Mouse (Mus musculus): Measurements from ENCODE around the gene Nrxn1. TPM values are rescaled to one million over a fixed set of nuclear protein-coding genes. Genes with fewer than 3 reads are reported as not detected.
A peak's percentile ranks its signal among the peaks of the same experiment; 100 is the strongest.
"Not testable (repeated sequence)": the region's sequence is repeated elsewhere in the genome, so short reads cannot be mapped to it uniquely, and the experiment has no call there.

The Nrxn1 gene
- total RNA-seq, 4 experiments from 2014 or later = 452 to 476 (median 472) TPM

- DNase-seq (ENCODE audit: low spot score in 2 of 2) = no peak
Observed at GRCm38 (mm10) chr17:90272225-90272624, 820.6 kb downstream of the Nrxn1 start.

GRCm38 (mm10) chr17:90271165-90271564 is 821.7 kb downstream of the Nrxn1 start:
- DNase-seq (ENCODE audit: low spot score in 2 of 2) = no peak

DNA sequence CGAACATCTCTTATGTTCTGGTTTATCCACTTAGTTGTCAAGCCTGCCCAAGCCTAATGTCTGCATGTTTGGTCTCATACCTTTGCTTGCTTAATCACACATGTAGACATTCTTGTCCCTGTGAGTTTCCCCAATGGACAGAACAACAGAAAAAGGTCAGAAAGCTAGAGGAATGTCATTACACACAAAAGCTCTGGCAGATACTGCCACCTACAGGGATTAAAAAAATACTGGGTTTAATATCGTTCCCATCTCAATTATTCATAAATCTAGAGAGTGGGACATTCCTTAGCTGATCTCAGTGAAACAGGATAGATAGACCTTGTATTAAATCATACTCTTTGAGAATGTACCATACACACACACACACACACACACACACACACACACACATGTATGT is 823.7 kb downstream of the Nrxn1 start:
- DNase-seq (ENCODE audit: low spot score in 2 of 2) = no peak

DNA sequence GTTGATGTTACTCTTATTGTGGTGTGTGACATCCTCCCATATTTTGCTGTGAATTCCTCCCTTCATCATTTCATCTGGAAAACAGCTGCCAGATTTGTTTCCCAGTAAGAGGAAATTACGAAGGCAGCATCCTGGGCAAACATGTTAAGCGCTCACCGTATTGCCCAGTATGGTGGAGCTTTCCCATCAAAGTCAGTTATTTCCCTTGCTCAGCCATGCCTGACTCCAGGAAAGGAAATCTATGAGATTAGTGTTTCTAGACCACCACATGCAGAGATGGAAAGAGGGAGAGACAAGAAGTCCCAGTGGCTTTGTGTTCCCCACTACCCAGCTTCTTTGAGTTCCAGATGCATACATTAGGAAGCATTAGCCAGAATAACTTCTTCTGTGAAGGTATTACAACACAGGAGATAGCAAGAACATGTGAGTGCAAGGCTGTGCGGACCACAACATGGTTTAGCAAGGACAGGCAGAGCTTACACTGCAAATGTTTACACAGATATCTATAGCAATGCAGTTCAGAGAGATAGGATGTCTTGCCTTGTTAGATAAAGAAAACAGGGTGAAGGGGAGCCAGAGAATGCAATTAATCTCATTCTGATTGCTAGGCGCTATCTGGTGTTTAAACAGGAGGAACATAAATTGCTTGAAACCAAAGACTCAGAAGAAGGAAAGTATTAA is 839.3 kb downstream of the Nrxn1 start:
- DNase-seq (ENCODE audit: low spot score in 2 of 2) = no peak

DNA sequence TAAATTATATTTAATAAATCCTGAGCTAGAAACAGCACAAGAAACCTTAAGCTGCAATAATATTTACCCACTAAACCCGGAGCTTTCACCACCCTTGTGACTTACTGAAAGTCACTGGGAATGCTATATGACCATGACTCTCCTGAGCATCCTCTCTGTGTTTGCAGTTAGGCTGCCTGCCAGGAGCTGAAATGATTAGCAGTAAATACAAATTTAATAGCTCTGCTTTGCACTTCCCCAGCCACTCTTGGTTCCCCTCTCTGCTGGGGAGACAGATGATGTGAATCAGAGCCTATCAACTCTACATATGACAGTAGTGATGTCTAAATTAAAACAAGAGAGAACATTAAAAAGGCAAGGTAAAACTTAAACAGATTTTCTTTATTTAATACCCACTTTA is 840.7 kb downstream of the Nrxn1 start:
- DNase-seq (ENCODE audit: low spot score in 2 of 2) = peak in 1 of 2 experiments; percentile 16

DNA sequence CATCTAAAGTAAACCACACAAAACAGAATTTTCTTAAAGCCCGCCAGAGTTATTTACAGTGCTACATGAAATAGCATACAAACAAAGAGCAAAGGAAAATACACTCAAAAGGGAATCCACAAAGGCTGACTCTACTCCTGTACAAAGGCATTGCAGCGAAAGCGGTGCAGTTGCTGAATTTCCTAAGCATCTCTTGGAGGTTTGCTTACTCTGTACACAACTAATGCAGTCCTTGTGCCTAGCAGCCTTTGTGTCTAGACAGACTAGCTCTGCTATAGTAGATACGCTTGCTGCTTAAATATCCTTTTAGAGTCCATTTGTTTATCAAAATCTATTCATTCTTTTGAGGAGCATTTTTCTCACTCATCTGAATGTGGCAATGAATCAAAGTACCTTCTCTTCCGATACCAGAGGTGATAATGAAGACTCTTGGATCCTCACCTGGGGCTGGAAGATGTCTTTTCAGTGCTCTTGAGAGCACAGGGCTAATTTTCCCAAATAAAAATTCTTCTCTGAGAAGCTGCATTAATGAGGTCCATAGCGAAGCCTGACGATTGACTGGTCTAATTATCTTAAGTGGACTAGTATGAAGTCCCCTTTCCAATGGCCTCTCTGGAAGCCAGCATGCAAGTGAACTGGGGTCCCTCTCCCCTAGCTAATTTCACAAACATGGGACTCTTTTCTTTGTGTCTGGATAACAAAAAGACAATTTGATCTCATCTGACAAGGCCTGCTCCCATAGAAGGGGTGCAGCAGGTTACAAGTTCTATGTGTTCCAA is 845.6 kb downstream of the Nrxn1 start:
- DNase-seq (ENCODE audit: low spot score in 2 of 2) = no peak

DNA sequence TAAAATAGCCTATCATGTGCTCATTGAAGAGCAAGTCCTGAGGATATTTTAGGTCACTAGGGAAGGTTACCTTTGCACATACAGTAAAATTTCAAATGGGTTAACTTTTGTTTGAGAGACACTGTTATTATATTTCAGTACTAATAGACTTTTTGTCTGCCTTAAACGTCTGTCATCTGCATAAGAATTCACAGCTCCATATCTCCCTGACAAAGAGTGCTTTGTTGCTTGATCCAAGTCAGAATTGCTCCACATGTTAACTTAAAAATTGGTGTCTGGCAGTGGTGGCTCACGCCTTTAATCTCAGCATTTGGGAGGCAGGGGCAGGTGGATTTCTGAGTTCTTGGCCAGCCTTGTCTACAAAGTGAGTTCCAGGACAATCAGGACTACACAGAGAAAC is 848.5 kb downstream of the Nrxn1 start:
- no peak for DNase-seq (ENCODE audit: low spot score in 2 of 2)

DNA sequence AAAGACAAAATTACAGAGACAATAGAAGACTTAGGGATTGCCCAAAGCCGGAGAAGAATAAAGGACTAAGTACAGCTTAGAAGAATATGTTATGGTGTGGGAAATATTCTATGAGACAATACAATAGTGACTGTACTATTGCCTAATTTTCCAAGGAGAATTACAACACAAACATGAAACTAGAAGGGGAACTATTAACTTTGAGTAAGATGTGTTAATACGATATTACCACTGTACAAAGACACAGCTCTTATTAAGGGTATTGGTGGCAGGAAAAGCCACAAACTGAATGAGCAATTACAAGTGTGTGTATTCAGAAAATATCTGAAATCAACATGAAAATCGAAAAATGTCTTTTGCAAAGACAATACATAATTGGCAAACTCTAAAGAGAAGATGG is 853.9 kb downstream of the Nrxn1 start:
- no peak for DNase-seq (ENCODE audit: low spot score in 2 of 2)

DNA sequence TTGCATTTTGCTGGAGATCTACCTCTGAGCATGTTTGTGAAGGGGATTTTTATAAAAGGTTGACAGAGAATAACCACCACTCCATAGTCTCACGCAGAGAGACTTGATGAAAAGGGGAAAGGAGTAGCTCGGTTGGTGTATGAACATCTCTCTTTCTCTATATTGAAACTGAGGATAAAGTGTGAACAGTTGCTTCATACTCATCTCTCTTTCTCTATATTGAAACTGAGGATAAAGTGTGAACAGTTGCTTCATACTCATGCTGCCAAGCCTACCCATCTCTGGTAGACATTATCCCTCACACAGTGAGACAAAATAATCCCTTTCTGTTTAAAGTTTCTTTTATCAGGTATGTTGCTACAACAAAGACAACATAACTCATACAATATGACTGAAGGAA is 854.4 kb downstream of the Nrxn1 start:
- no peak for DNase-seq (ENCODE audit: low spot score in 2 of 2)

DNA sequence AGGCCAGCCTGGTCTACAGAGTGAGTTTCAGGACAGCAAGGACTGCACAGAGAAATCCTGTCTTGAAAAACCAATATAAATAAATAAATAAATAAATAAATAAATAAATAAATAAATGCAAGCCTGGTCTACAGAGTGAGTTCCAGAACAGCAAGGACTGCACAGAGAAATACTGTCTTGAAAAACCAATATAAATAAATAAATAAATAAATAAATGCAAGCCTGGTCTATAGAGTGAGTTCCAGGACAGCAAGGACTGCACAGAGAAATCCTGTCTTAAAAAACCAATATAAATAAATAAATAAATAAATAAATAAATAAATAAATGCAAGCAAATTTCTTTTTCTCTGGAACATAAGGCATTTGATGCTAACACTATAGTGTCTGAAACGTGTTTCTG is 857.2 kb downstream of the Nrxn1 start:
- not testable (repeated sequence) for DNase-seq (ENCODE audit: low spot score in 2 of 2)

- no peak for DNase-seq (ENCODE audit: low spot score in 2 of 2)
Observed at GRCm38 (mm10) chr17:90234806-90235205, 858.1 kb downstream of the Nrxn1 start.

DNA sequence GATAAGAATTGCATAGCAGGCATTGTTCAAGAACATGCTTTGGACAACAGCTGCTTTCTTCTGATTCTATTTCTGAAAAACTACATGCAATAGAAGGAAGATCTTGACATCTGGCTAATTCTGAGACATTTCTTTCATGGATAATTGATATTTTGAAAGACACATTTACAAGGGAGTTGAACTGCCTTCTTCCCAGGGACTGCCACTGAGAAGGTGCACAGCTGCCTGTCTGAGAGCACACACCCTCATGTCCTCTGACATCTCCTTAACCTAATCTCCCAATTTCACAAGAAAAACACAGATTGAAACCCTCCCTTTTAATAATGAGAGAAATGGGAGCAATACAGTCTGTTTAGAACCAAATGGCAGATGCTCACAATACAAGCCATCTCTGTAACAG is 884.3 kb downstream of the Nrxn1 start:
- no peak for DNase-seq (ENCODE audit: low spot score in 2 of 2)

- DNase-seq (ENCODE audit: low spot score in 2 of 2) = no peak
Observed at GRCm38 (mm10) chr17:90207617-90208016, 885.3 kb downstream of the Nrxn1 start.

GRCm38 (mm10) chr17:90203993-90204392 is 888.9 kb downstream of the Nrxn1 start:
- DNase-seq (ENCODE audit: low spot score in 2 of 2) = no peak

DNA sequence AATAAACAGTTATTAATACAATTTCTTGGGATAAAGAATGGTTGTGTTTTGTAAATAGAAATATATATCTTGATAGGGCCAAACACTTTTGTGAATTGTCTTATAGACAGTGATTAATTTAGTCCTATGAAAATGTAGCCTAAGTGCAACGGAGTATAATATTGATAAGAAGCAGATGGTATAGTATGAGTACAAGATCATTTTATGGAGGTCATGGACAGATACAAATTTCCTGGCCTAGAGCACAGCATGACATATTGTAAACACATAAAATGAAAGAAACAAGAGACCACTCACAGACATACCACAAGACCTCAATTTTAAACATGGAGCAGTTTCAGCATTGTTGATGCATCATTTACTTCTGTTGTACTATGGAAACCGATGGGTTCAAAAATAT is 890.1 kb downstream of the Nrxn1 start:
- no peak for DNase-seq (ENCODE audit: low spot score in 2 of 2)

DNA sequence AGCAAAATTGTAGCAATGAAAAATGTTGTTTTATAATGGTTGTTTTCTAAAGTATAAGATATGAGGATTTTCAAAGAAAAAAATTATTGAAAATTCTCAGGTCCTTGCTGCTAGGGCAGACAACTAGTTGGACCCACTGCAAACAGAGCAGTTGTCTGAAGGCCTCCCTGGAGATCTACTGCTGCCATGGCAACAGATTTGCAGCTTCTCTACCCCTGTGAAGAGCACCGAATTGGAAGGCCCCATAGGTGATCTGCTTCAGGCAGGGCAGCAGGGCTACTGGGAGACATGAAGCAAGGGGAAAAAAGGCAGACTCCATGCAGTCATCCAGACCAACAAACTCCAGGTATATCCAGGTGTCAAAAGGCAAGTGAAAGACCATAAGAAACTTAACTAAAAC is 896.1 kb downstream of the Nrxn1 start:
- no peak for DNase-seq (ENCODE audit: low spot score in 2 of 2)

DNA sequence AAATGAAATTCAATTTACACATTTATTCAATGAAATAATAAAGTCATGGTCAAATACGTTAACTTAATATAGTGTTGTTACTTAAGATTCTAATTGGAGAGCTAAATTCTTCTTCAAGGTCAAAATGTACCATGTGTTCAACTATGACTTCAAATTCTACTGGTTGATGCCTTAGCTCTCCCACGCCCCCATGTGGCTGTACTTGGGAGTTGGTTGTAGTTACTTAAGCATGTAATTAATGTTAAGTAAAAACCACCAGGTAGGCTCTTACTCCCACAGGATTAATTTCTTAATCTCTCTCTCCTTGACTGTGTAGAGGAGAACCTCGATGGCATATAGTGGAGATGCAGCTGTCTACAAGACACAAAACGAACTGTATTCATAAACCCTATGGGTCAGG is 951.3 kb downstream of the Nrxn1 start:
- no peak for DNase-seq (ENCODE audit: low spot score in 2 of 2)

GRCm38 (mm10) chr17:90130836-90131235 is 962.0 kb downstream of the Nrxn1 start:
- DNase-seq (ENCODE audit: low spot score in 2 of 2) = no peak

GRCm38 (mm10) chr17:90129183-90129582 is 963.7 kb downstream of the Nrxn1 start:
- no peak for DNase-seq (ENCODE audit: low spot score in 2 of 2)

- no peak for DNase-seq (ENCODE audit: low spot score in 2 of 2)
Observed at GRCm38 (mm10) chr17:90127561-90127960, 965.3 kb downstream of the Nrxn1 start.

DNA sequence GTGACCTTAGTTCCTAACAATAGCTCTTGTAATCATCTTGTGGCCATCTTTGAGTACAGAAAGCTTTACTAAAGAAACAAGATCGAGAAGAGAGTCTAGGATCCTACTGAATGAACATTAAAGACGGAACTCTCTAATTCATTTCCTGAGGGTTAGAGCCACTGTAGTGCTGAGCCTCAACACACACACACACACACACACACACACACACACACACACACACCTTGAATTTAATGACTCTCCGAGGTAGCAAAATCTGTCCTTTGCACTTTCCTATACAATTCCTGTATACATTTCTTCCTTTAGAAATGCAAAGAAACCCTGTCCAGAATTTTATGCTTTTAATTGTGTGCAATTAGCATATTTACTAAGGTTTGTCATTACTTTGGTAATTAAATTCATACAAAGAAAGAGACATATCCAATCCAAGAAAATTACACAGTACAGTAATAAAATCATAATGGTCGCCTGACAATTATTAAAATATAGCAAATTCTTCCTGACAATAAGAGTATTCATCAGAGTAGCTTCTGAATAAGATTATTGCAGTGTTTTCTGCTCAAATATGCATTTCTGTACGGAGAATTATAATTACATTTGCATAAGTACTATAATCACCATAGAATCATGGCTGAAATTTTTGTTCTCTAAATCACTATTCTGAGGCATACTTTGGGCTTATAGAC is 969.9 kb downstream of the Nrxn1 start:
- DNase-seq (ENCODE audit: low spot score in 2 of 2) = no peak

- no peak for DNase-seq (ENCODE audit: low spot score in 2 of 2)
Observed at GRCm38 (mm10) chr17:90116241-90116640, 976.6 kb downstream of the Nrxn1 start.

All from layer of hippocampus, adult 8-10 months (tissue).